Mouse (Mus musculus) lung, embryonic 16.5 days (tissue): ENCODE measurements around the gene Tec. TPM values are rescaled to one million over a fixed set of nuclear protein-coding genes. Genes with fewer than 3 reads are reported as not detected.

Experiments used
- ATAC-seq: fragments of 200-750 bp; cut with Nextera tagmentation; 2 replicates; pipeline ENCODE4 v1.8.0; 2017; ENCODE audit warnings: low read depth, mild to moderate bottlenecking, moderate library complexity
- H3K27ac ChIP-seq: fragments of 300-500 bp; sonication (generic); 2 replicates; pipeline ENCODE4 v1.5.1; 2014; ENCODE audit warnings: mild to moderate bottlenecking, control low read depth, low read length
- H3K27me3 ChIP-seq: fragments of 300-500 bp; sonication (generic); 2 replicates; pipeline ENCODE4 v1.6.1; 2014; ENCODE audit warnings: low read depth, low read length, mixed read lengths; ENCODE audit not compliant: control insufficient read depth, insufficient read depth
- H3K36me3 ChIP-seq: fragments of 300-500 bp; sonication (generic); 2 replicates; pipeline ENCODE4 v1.6.1; 2014; ENCODE audit warnings: low read length; ENCODE audit not compliant: control insufficient read depth, insufficient read depth
- H3K4me1 ChIP-seq: fragments of 300-500 bp; sonication (generic); replicated peaks from 2 replicates; pipeline ENCODE4 v1.6.1; 2014; ENCODE audit warnings: low read length, mixed read lengths; ENCODE audit not compliant: control insufficient read depth, insufficient read depth
- H3K4me2 ChIP-seq: fragments of 300-500 bp; sonication (generic); 2 replicates; pipeline ENCODE4 v1.6.1; 2014; ENCODE audit warnings: low read depth, low read length, control low read depth
- H3K4me3 ChIP-seq: fragments of 300-500 bp; sonication (generic); 2 replicates; pipeline ENCODE4 v1.5.1; 2014; ENCODE audit warnings: mild to moderate bottlenecking, low read length, control low read depth
- H3K9ac ChIP-seq: fragments of 300-500 bp; sonication (generic); 2 replicates; pipeline ENCODE4 v1.6.1; 2014; ENCODE audit warnings: low read length, control low read depth
- H3K9me3 ChIP-seq: fragments of 300-500 bp; sonication (generic); 2 replicates; pipeline ENCODE4 v1.6.1; 2016; ENCODE audit warnings: low read length; ENCODE audit not compliant: control insufficient read depth
- WGBS: fragments of 180-500 bp; shearing (Covaris S2); extraction: QIAGEN DNeasy Blood & Tissue Kit; methylation state at CpG from one replicate; pipeline ENCODE4 v1.1.7; 2014; 5-methylcytosine and 5-hydroxymethylcytosine counted together
- polyA plus RNA-seq: library from polyadenylated mRNA; unstranded; fragments of >200 nt; fragmentation: Nextera tagmentation; extraction: Ambion mirVana; gene quantifications from 2 replicates; pipeline ENCODE4 v1.2.1, GENCODE M21; 2015

Tec gene
- polyA plus RNA-seq, 1 experiment from 2014 or later: 4.0 TPM

GRCm38 (mm10) chr5:72763025-72763424 lies 105.3 kb downstream of the Tec start:
- no peak overlapping the region for H3K4me2 ChIP-seq
- no peaks in the 10 kb centered on the region for H3K27me3 ChIP-seq
- no peaks in the 10 kb centered on the region for H3K36me3 ChIP-seq
- 38% methylated on average over 3 of the region's 3 CpGs for WGBS
- no peak overlapping the region for H3K27ac ChIP-seq
- H3K4me3 ChIP-seq: no peak overlapping the region
- no peaks in the 10 kb centered on the region for H3K9me3 ChIP-seq
- ATAC-seq: no peak
- H3K9ac ChIP-seq: no peak overlapping the region
- no peaks in the 10 kb centered on the region for H3K4me1 ChIP-seq

DNA sequence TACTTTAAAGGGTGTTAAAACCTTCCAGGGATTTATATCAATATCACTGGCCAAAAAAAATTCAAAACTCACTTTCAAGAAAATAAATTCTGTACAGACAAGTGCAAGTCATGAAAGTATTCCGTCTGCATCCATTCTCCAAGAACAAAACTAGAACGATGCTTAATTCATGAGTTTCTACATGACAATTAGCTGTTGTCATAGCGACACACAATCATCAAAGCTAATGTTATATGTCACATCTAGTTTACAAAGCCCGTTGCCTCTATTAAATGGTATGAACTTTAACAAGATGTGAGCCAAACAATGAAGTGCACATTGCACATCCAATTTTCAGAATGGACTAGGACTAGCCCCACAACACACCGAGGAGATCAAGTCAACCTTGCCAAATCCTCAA lies 106.5 kb downstream of the Tec start:
- H3K9ac ChIP-seq: no peak overlapping the region
- no peaks in the 10 kb centered on the region for H3K9me3 ChIP-seq
- H3K4me2 ChIP-seq: no peak overlapping the region
- H3K27ac ChIP-seq: no peak overlapping the region
- H3K4me3 ChIP-seq: no peak overlapping the region
- ATAC-seq: no peak
- H3K4me1 ChIP-seq: no peaks in the 10 kb centered on the region
- no peaks in the 10 kb centered on the region for H3K36me3 ChIP-seq
- no peaks in the 10 kb centered on the region for H3K27me3 ChIP-seq
- WGBS: 87% methylated on average over 5 of the region's 5 CpGs

DNA sequence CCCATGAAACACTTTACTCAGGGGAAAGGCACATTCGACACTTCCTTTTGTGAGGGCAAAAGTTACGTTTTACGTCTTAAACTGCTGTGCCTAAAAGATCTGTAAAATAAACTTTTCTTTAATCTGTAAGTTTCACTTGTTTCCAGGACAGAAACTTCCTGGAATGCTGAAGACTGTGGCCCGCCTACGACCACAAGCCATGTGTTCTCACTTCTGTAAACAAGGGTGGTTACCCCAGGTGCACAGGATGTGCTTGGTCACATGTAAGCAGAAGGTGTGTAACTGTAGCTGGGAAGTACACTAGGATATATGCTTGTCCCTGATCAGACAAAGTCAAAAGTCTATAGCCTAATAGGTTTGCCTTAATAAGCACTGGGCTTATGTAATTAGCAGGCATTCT lies 107.0 kb downstream of the Tec start:
- no peak overlapping the region for H3K4me2 ChIP-seq
- no peak for ATAC-seq
- no peaks in the 10 kb centered on the region for H3K4me1 ChIP-seq
- WGBS: 44% methylated on average over 5 of the region's 5 CpGs
- no peak overlapping the region for H3K4me3 ChIP-seq
- H3K27ac ChIP-seq: no peak overlapping the region
- no peaks in the 10 kb centered on the region for H3K36me3 ChIP-seq
- no peaks in the 10 kb centered on the region for H3K9me3 ChIP-seq
- H3K9ac ChIP-seq: no peak overlapping the region
- H3K27me3 ChIP-seq: no peaks in the 10 kb centered on the region

DNA sequence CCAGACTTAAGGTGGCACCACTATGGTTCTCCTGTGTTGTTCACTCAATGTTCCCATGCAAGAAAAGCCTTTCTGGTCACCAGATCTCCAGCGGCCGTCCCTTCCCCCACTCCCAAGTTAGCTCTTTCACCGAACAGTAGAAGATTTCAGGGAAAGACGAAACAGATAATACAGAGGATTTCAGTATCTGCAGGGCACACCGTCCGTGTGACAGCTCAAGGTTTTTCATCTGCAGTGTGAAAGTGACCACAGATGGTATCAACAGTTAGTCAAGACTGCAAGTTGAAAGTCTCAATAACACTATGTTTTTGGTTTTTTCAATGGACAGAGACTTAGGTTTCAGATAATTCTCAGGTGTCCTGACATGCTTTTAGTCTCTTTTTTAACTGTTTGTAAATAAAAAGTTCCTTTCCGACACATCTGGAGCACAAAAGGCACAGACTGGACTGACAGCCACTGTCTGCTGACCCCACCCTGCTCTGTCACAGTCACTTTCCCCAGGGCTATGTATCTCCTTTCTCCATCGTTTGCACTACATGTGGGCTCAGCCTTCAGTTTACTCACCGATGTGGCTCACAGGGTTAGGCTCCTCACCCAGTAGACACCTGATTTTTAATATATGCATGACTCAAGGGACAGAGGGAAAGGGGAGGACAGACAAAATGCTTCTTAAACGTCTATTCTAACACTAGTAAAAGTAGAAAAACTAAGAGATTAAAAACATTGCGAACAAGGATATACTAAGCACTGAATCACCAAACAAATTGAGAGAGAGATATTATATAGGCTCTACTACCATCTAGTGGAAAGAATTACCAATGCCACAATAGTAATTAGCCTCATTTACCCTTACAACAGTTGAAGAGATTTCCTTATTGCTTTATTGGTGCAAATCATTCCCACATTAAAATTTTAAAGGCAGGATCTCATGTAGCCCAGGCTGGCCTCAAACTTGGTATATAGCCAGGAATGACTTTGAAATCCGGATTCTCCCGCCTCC lies 109.1 kb downstream of the Tec start:
- 62% methylated on average over 13 of the region's 13 CpGs for WGBS
- H3K36me3 ChIP-seq: no peaks in the 10 kb centered on the region
- no peak overlapping the region for H3K9ac ChIP-seq
- H3K4me1 ChIP-seq: no peaks in the 10 kb centered on the region
- no peaks in the 10 kb centered on the region for H3K9me3 ChIP-seq
- H3K27ac ChIP-seq: no peak overlapping the region
- H3K27me3 ChIP-seq: no peaks in the 10 kb centered on the region
- H3K4me3 ChIP-seq: no peak overlapping the region
- ATAC-seq: no peak
- no peak overlapping the region for H3K4me2 ChIP-seq

DNA sequence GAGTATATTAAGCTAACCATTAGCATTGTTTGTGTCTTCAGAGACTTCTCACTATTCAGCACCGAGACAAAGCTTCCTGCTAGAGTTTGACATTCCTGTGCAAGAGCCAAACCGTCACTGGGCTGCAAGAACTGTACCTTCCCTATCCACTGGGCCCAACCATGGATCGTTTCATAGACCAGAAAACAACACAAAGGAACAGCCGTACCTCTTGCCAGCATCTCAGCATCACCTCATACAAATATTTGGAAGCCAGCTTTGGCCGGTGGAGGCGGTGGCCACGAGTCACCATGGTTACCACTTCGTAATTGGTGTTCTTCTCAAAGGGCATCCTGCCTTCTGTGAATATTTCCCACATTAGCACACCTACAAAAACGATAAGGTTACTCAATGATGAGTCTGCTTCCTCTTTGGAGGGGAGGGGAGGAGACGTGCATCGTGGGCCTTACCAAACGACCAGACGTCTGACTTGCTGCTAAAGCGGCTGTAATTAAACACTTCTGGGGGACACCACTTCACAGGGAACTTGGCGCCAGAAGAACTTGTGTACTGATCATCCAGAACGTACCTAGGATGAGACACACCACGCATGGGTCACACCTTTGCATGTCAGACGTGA lies 111.0 kb downstream of the Tec start:
- Histone ChIP-seq H3K4me2 (no peak overlapping the region), H3K27me3 (no peaks in the 10 kb centered on the region), H3K27ac (no peak overlapping the region), H3K9ac (no peak overlapping the region), H3K4me3 (no peak overlapping the region), H3K9me3 (no peaks in the 10 kb centered on the region), H3K36me3 (no peaks in the 10 kb centered on the region), H3K4me1 (no peaks in the 10 kb centered on the region)
- no peak for ATAC-seq
- 60% methylated on average over 18 of the region's 18 CpGs for WGBS

GRCm38 (mm10) chr5:72755941-72756340 lies 112.3 kb downstream of the Tec start:
- Histone ChIP-seq H3K36me3 (no peaks in the 10 kb centered on the region), H3K4me3 (no peak overlapping the region), H3K9me3 (no peaks in the 10 kb centered on the region), H3K27me3 (no peaks in the 10 kb centered on the region), H3K4me1 (no peaks in the 10 kb centered on the region), H3K9ac (no peak overlapping the region), H3K27ac (no peak overlapping the region), H3K4me2 (no peak overlapping the region)
- ATAC-seq: no peak
- WGBS: 89% methylated on average over 8 of the region's 8 CpGs

- H3K27me3 ChIP-seq: no peaks in the 10 kb centered on the region
- H3K4me1 ChIP-seq: no peaks in the 10 kb centered on the region
- no peak overlapping the region for H3K4me2 ChIP-seq
- no peak overlapping the region for H3K27ac ChIP-seq
- H3K9ac ChIP-seq: no peak overlapping the region
- no peaks in the 10 kb centered on the region for H3K36me3 ChIP-seq
- H3K4me3 ChIP-seq: no peak overlapping the region
- 75% methylated on average over 2 of the region's 2 CpGs for WGBS
- no peaks in the 10 kb centered on the region for H3K9me3 ChIP-seq
- ATAC-seq: no peak
Measured at GRCm38 (mm10) chr5:72755035-72755434, 113.2 kb downstream of the Tec start.

- H3K4me1 ChIP-seq: no peaks in the 10 kb centered on the region
- no peak within 1 kb of the TSS for H3K4me2 ChIP-seq
Measured at GRCm38 (mm10) chr5:72752585-72752984, 115.7 kb downstream of the Tec start, which contains the start of gene Txk. Gene Txk (minus strand): TSS chr5:72752777.

DNA sequence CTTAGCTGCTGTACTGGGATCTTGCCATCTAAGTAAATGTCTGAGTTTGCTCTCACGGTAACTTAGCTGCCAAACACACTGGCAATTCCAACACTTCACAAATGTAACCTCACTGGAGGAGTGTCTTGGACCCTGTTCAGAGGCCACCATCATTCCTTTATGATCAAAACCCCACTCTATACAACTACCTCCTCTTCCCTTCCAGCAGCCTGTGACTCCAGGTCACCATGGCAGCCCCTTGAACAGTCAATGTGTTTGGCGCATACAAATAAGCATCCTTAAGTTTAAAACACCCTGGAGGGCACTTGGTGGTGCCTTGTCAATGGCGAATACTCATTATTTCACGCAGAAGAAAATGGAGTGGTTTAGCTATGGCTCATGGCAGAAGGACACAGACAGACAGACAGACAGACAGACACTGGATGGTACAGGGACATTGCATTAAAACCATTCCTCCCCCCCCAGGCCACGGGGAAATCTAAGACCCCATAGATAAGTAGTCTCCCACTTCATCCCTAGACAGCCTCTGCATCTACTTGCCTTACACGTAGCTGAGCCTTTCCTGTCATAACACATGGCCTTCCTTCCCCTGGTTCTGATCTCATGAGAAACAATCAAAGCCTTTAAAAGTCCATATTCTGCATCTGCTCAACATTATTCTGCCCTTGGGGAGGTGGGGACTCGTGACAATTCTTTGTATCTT lies 117.1 kb downstream of the Tec start:
- no peaks in the 10 kb centered on the region for H3K27me3 ChIP-seq
- ATAC-seq: no peak
- no peak overlapping the region for H3K4me3 ChIP-seq
- H3K4me1 ChIP-seq: no peaks in the 10 kb centered on the region
- H3K4me2 ChIP-seq: no peak overlapping the region
- no peak overlapping the region for H3K9ac ChIP-seq
- H3K9me3 ChIP-seq: no peaks in the 10 kb centered on the region
- 79% methylated on average over 7 of the region's 7 CpGs for WGBS
- H3K27ac ChIP-seq: no peak overlapping the region
- no peaks in the 10 kb centered on the region for H3K36me3 ChIP-seq

More at GRCm38 (mm10) chr5:72752585-72752984, 115.7 kb downstream of the Tec start, which contains the start of gene Txk:
- H3K9me3 ChIP-seq: no peaks in the 10 kb centered on the region
- no peak within 1 kb of the TSS for H3K27ac ChIP-seq
- no peaks in the 10 kb centered on the region for H3K27me3 ChIP-seq
- H3K4me3 ChIP-seq: no peak within 1 kb of the TSS
- no peak within 1 kb of the TSS for H3K9ac ChIP-seq
- ATAC-seq: no peak; the same call in 1 of the 2 replicates
- WGBS: 61% methylated on average over 5 of the region's 5 CpGs
- no peaks in the 10 kb centered on the region for H3K36me3 ChIP-seq
